Mouse (Mus musculus) midbrain, embryonic 11.5 days (tissue): ENCODE measurements at regions not wholly inside any gene's neighbourhood (a gene's known extent, or its start where the extent isn't known, plus 50 kb on each side); places are given as distances from the start of the nearest gene placed in this dataset.

Experiments used
- ATAC-seq: fragments of 200-750 bp; cut with Nextera tagmentation; 2 replicates; pipeline ENCODE4 v1.8.0; 2017; ENCODE audit warnings: moderate TSS enrichment, moderate library complexity; ENCODE audit not compliant: low FRiP score
- DNase-seq: peaks from one replicate; pipeline ENCODE4 v3.0.0; 2015; ENCODE audit warnings: low spot score; ENCODE audit errors: missing footprints
- H3K27ac ChIP-seq: fragments of 300-500 bp; sonication (generic); 2 replicates; pipeline ENCODE4 v1.5.1; 2014; ENCODE audit warnings: low read depth, low read length
- H3K27me3 ChIP-seq: fragments of 300-500 bp; sonication (generic); 2 replicates; pipeline ENCODE4 v1.6.1; 2014; ENCODE audit warnings: mild to moderate bottlenecking, low read length, moderate library complexity, mixed read lengths; ENCODE audit not compliant: control insufficient read depth, insufficient read depth
- H3K36me3 ChIP-seq: fragments of 300-500 bp; sonication (generic); 2 replicates; pipeline ENCODE4 v1.6.1; 2014; ENCODE audit warnings: mild to moderate bottlenecking, low read length, moderate library complexity, mixed read lengths; ENCODE audit not compliant: control insufficient read depth, insufficient read depth
- H3K4me1 ChIP-seq: fragments of 300-500 bp; sonication (generic); 2 replicates; pipeline ENCODE4 v1.6.1; 2014; ENCODE audit warnings: low read length; ENCODE audit not compliant: control insufficient read depth, insufficient read depth
- H3K4me2 ChIP-seq: fragments of 300-500 bp; sonication (generic); 2 replicates; pipeline ENCODE4 v1.6.1; 2014; ENCODE audit warnings: mild to moderate bottlenecking, moderate library complexity
- H3K4me3 ChIP-seq: fragments of 300-500 bp; sonication (generic); 2 replicates; pipeline ENCODE4 v1.5.1; 2014; ENCODE audit warnings: low read depth, low read length
- H3K9ac ChIP-seq: fragments of 300-500 bp; sonication (generic); 2 replicates; pipeline ENCODE4 v1.6.1; 2014; ENCODE audit warnings: low read length
- H3K9me3 ChIP-seq: fragments of 300-500 bp; sonication (generic); 2 replicates; pipeline ENCODE4 v1.6.1; 2016; ENCODE audit warnings: low read length; ENCODE audit not compliant: control insufficient read depth
- WGBS: fragments of 180-500 bp; shearing (Covaris S2); extraction: QIAGEN DNeasy Blood & Tissue Kit; methylation state at CpG from one replicate; pipeline ENCODE4 v1.1.7; 2014; 5-methylcytosine and 5-hydroxymethylcytosine counted together

DNA sequence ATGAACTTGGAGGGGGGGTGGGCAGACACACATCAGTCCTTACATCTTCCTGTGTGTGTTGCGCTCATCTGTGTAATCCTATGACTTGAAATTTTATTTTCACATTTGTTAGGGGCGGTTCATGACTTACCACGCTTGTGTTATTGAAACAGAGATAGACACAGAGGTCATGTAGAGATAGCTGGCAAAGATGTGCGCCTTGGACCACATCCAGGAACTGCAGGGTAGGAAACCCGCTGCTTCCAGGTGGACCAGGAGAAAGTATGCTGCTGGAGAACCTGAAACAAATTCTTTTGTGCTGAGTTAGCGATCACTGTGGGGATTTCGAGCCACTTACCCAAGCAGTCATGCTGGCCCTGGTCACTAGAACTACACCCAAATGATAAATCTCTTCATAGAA lies 89.1 kb downstream of the Kcnj2 start:
- Histone ChIP-seq H3K4me1 (no peaks in the 10 kb centered on the region), H3K9ac (no peak overlapping the region), H3K4me2 (no peak overlapping the region), H3K27me3 (no peaks in the 10 kb centered on the region), H3K27ac (no peak overlapping the region), H3K36me3 (no peaks in the 10 kb centered on the region), H3K9me3 (no peaks in the 10 kb centered on the region), H3K4me3 (no peak overlapping the region)
- DNase-seq = no peak
- 93% methylated on average over 7 of the region's 7 CpGs for WGBS
- no peak for ATAC-seq

DNA sequence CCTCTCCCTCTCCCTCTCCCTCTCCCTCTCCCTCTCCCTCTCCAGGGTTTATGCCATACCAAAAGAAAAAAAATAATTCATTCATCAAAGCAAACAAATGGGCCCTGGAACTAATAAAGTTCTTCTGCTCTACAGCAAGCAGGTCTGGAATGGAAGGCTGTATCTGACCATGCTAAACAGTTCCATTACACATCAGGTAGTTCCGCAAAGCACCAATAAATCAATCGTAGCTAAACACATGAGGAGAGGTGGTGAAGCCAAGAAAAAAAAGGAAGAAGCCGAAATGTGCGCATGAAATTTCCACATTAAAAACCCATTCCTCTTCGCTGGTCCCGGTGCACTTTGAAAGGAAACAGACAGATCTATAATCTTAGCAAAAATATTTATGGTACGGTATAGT lies 89.8 kb downstream of the Kcnj2 start:
- Histone ChIP-seq H3K27ac (no peak overlapping the region), H3K4me2 (no peak overlapping the region), H3K9me3 (no peaks in the 10 kb centered on the region), H3K9ac (no peak overlapping the region), H3K27me3 (no peaks in the 10 kb centered on the region), H3K4me3 (no peak overlapping the region), H3K36me3 (no peaks in the 10 kb centered on the region), H3K4me1 (no peaks in the 10 kb centered on the region)
- 97% methylated on average over 7 of the region's 7 CpGs for WGBS
- DNase-seq = no peak
- no peak for ATAC-seq

DNA sequence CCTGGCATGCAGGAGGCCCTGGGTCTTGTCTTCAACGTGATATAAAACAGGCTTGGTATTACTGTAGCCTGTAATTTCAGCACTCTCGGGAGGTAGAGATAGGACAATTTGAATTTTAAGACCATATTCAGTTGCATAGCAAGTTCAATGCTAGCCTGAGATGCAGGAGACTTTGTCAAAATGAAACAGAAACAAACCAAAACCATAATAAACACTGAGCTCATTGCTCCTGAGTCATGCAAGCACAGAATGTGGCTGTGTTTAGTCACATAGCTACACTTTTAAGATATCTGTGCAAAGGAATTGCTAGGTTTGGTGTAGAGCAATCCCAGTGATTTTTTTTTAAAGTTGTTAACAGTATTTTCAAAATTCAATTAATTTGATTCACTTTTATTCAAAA lies 93.3 kb downstream of the Kcnj2 start:
- Histone ChIP-seq H3K9me3 (no peaks in the 10 kb centered on the region), H3K4me1 (no peaks in the 10 kb centered on the region), H3K4me3 (no peak overlapping the region), H3K36me3 (no peaks in the 10 kb centered on the region), H3K4me2 (no peak overlapping the region), H3K27me3 (no peaks in the 10 kb centered on the region), H3K9ac (no peak overlapping the region), H3K27ac (no peak overlapping the region)
- WGBS = 86% methylated on average over 2 of the region's 2 CpGs
- no peak for DNase-seq
- ATAC-seq = no peak

DNA sequence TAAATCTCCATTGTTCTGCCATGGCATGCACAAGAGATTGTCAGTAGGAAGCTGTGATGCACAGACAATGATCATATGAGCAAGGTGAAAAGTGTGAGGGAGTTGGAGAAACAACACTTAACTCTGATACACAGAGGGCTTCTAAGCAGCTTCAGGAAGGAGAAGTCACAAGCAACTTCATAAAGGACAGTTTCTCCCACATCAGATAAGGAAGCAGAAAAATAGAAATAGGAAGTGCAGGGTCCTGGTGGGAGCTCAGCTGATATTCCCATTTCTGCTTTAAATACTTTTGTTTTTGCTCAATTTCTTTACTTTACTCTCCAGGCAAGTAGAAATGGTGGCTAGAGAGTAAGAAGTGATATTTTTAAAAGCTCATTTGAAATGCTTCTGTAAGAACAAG lies 98.9 kb downstream of the Kcnj2 start:
- no peak overlapping the region for H3K9ac ChIP-seq
- no peaks in the 10 kb centered on the region for H3K4me1 ChIP-seq
- ATAC-seq = no peak
- no peaks in the 10 kb centered on the region for H3K36me3 ChIP-seq
- no peaks in the 10 kb centered on the region for H3K27me3 ChIP-seq
- H3K4me3 ChIP-seq = no peak overlapping the region
- H3K9me3 ChIP-seq = no peaks in the 10 kb centered on the region
- H3K27ac ChIP-seq = no peak overlapping the region
- no peak overlapping the region for H3K4me2 ChIP-seq
- DNase-seq = no peak

DNA sequence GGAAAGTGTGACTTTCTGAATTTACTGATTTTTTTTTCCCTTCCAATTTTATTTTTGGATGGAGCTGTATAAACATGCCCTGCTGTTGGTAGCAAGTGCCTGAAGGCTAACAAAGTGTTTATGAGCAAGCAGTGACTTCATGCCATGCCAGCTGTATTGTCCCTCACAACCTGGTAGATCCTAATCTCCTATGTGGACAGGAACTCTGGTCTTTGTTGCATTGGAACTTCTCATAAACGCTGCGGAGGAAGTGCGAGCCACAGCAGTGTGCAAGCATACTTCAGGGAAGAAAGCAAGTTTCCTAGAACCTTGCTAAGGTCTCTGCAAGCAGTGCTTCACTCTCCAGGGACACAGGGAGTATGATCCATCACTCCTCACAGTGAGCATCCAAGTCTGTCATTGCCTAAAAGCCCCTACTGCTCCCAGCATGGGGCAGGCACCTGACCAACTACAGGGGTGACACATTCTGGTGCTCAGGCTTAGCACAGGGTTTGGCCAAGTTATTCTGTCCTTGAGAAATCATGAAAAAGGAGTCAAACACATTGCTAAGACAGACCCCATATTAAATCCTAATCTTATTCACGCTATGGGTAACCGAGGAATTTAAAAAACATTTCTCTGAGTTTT lies 104.3 kb downstream of the Kcnj2 start:
- Histone ChIP-seq H3K4me1 (no peaks in the 10 kb centered on the region), H3K9ac (no peak overlapping the region), H3K27me3 (no peaks in the 10 kb centered on the region), H3K4me2 (no peak overlapping the region), H3K27ac (no peak overlapping the region), H3K9me3 (no peaks in the 10 kb centered on the region), H3K4me3 (no peak overlapping the region), H3K36me3 (no peaks in the 10 kb centered on the region)
- 96% methylated on average over 5 of the region's 5 CpGs for WGBS
- ATAC-seq = no peak
- no peak for DNase-seq

DNA sequence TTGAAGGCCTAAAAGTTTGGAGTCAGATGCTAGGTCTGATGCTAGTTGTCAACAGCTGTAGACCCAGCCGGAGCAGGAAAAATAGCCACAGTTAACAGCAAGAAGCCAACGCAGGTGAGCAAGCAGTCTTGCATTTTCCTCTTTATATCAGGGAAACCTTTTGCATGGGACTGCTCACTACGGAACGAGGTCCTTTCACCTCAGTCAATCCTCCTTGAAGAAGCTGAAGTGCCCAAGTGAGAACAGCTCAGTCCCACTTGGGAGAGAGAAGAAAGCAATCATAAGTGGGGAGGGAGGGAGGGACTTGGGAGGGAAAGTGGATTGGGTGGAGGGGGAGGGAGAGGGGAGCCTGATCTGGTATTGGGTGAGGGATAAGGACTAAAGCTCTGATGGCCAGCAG lies 107.6 kb downstream of the Kcnj2 start:
- Histone ChIP-seq H3K4me3 (no peak overlapping the region), H3K4me2 (no peak overlapping the region), H3K36me3 (no peaks in the 10 kb centered on the region), H3K9me3 (no peaks in the 10 kb centered on the region), H3K27ac (no peak overlapping the region), H3K4me1 (no peaks in the 10 kb centered on the region), H3K27me3 (no peaks in the 10 kb centered on the region), H3K9ac (no peak overlapping the region)
- ATAC-seq (no peak), DNase-seq (no peak)
- 95% methylated on average over 4 of the region's 4 CpGs for WGBS

DNA sequence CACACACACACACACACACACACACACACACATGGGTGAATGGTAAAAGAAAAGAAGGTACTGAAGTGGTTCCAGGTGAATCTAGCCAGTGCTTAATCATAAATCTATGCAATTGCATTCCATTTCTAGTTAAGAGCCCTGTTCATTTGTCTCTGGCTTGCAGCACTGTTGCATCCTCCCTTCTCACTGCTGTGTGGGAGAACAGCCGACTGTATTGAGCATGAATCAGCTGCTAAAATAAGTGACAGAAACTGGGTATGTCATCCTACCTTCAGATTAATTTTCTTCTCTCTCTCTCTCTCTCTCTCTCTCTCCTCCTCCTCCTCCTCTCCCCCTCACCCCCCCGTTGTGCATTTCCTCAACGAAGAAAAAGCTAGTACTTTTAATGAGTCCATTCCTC lies 109.6 kb downstream of the Kcnj2 start:
- DNase-seq = no peak
- WGBS = 81% methylated on average over 3 of the region's 3 CpGs
- no peak for ATAC-seq

DNA sequence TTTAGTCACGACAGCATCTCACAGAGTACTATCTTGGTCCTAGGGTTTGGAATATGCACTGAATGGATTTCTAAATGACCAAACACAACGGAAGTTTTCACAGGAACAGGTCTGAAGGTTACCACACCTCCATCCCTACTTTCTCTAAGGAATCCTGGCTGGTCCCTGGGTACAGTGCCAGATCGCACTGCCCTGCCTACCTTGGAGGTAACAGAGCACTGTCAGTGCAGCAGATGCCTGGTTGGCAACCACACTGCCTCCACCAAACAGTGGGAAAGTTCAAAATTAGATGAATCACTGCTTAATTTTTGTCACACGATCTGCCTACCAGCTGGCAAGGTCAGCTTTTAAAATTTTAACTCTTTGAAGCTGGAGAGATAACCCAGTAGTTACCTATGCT lies 111.6 kb downstream of the Kcnj2 start:
- ATAC-seq = no peak
- 87% methylated on average over 4 of the region's 4 CpGs for WGBS
- H3K9me3 ChIP-seq = no peaks in the 10 kb centered on the region
- H3K4me3 ChIP-seq = no peak overlapping the region
- H3K36me3 ChIP-seq = no peaks in the 10 kb centered on the region
- no peak overlapping the region for H3K4me2 ChIP-seq
- DNase-seq = no peak
- H3K27ac ChIP-seq = no peak overlapping the region
- no peak overlapping the region for H3K9ac ChIP-seq
- H3K4me1 ChIP-seq = no peaks in the 10 kb centered on the region
- no peaks in the 10 kb centered on the region for H3K27me3 ChIP-seq

More for the DNA sequence above, 109.6 kb downstream of the Kcnj2 start:
- Histone ChIP-seq H3K36me3 (no peaks in the 10 kb centered on the region), H3K4me1 (no peaks in the 10 kb centered on the region), H3K4me3 (no peak overlapping the region), H3K4me2 (no peak overlapping the region), H3K9ac (no peak overlapping the region), H3K27ac (no peak overlapping the region), H3K9me3 (no peaks in the 10 kb centered on the region), H3K27me3 (no peaks in the 10 kb centered on the region)

DNA sequence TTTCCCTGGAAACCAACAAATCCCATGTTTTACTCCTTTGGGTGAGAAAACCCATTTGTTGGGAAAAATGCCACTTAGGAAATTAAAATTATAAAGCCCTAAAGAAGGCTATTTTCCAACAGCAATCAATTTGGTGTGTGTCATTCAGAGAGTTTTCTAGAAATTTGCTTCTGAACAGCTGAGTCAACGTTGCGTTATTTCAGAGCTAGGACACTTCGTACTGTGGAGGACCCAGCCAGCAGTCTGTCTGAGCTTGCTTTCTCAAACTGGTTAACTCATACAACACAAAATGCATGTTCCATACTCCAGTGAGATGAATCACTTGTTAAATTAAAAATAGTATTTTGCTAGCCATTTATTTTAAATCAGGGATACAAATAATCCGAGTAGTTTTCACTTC lies 131.5 kb downstream of the Kcnj2 start:
- no peaks in the 10 kb centered on the region for H3K36me3 ChIP-seq
- no peak overlapping the region for H3K4me2 ChIP-seq
- H3K27ac ChIP-seq = no peak overlapping the region
- ATAC-seq (no peak), DNase-seq (no peak)
- WGBS = 86% methylated on average over 4 of the region's 4 CpGs
- no peak overlapping the region for H3K4me3 ChIP-seq
- H3K9ac ChIP-seq = no peak overlapping the region
- no peaks in the 10 kb centered on the region for H3K9me3 ChIP-seq
- no peaks in the 10 kb centered on the region for H3K4me1 ChIP-seq
- H3K27me3 ChIP-seq = no peaks in the 10 kb centered on the region

DNA sequence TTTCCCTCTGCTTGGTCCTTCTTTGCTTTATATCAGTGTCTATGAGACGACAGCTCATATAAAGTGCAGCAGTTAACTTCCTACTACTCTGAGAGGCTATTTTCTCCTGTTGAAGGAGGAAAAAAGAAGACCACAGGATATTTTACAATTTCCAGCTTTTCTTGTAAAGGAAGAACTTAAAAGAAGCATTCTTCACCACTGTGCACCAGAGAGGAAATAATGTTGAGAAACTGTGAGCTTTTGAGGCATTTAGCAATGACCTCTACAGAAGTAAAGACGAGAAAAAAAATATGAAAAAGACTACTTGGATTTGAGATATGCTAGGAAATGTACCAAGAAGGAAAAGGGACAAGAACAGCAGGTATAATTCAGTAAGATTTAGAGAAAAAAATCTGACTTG lies 134.5 kb downstream of the Kcnj2 start:
- H3K9ac ChIP-seq = no peak overlapping the region
- no peaks in the 10 kb centered on the region for H3K36me3 ChIP-seq
- H3K27me3 ChIP-seq = no peaks in the 10 kb centered on the region
- DNase-seq = no peak
- H3K4me3 ChIP-seq = no peak overlapping the region
- H3K4me2 ChIP-seq = no peak overlapping the region
- no peak for ATAC-seq
- no peaks in the 10 kb centered on the region for H3K9me3 ChIP-seq
- H3K4me1 ChIP-seq = no peaks in the 10 kb centered on the region
- H3K27ac ChIP-seq = no peak overlapping the region
- WGBS = 81% methylated on average over 2 of the region's 2 CpGs
